Mouse (Mus musculus) brain, embryonic 14.5 days (tissue): ENCODE data around the gene Atp5j2. TPM values are rescaled to one million over a fixed set of nuclear protein-coding genes. Genes with fewer than 3 reads are reported as not detected.

Experiments used
- DNase-seq: peaks from one replicate; pipeline ENCODE4 v3.0.0-alpha.2; 2011; ENCODE audit warnings: low read depth
- CTCF ChIP-seq: fragments of 200-500 bp; IDR thresholded peaks from 2 replicates; pipeline ENCODE4 v1.5.1; 2012; ENCODE audit warnings: inconsistent platforms, mild to moderate bottlenecking, moderate library complexity, borderline replicate concordance; ENCODE audit not compliant: insufficient read depth, insufficient read length; ENCODE audit errors: extremely low read depth
- POLR2A ChIP-seq: fragments of 200-500 bp; IDR thresholded peaks from 2 replicates; pipeline ENCODE4 v1.6.1; 2012; ENCODE audit warnings: mild to moderate bottlenecking, inconsistent platforms, borderline replicate concordance; ENCODE audit not compliant: poor library complexity, insufficient read depth, insufficient read length, severe bottlenecking; ENCODE audit errors: extremely low read depth
- polyA plus RNA-seq: library from polyadenylated mRNA; depleted of rRNA; stranded (reverse); fragments of >200 nt; gene quantifications from 2 replicates; pipeline ENCODE4 v1.2.3, GENCODE M21; 2012

Atp5j2 gene
- polyA plus RNA-seq, 1 experiment, result 220 TPM

DNA sequence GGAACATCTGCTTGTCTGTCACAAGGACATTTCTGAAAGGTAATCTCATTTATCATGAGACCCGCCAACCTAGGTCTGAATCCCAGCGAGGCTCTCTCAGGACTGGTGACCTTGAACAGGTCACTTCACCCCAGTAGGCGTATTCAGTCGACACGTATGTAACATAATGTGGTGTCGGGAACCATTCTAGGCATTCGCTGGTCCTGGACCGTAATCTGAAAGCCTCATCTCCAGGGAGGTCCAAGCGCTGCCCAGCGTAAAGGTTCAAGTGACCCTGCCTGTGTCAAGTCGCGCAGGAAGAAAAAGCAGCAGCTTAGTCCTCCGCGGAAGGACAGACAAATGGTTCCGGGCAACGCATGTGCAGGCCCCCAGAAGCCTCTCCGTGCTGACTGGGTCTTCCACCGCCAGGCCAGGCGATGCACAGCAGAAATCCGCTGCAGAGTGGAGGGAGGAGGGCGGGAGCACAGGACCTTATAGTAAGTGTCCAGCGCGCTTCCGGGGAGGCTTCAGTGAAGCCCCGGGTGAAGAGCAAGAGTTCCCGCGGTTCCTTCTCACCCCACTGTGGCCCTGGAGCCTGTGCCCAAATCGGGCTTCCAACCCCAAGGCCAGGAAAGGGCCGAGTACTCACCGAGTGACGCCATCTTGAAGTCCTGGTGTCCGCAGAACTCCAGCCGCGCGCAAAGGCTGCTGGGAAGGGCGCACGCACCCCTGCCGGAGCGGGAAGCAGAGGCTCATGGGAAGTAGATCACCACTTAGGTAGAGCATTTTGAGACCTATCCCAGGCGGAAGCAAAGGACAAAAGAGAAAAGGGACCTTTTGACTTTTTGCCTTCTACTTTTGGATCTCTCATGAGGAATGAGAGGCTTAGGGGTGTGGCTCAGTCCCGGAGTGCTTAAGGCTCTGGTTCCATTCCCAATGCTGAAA lies 725 bp downstream of the Atp5j2 start:
- DNase-seq, result peak; percentile 98
- TF ChIP-seq CTCF (no peak), POLR2A (peak; percentile 15; the same call in 1 of the 2 replicates)

DNA sequence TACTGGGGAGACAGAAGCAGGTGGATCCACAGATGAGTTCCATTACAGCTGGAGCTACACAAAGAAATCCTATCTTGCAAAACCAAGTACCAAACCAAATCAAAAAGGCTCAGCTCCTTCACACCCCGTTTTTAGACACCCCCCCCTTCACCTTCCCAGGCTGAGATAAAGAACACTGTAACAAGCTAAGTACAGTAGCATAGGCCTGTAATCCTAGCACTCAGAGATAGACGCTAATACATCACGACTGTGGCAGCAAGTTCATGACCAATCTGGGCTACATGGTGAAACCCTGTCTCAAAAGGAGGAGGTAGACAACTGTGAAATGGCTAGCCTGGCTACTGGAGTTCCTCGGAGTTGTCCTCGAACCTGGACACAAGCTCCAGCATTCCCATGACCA lies 1.5 kb downstream of the Atp5j2 start:
- peak; percentile 2 for DNase-seq
- no peak for TF ChIP-seq POLR2A
- TF ChIP-seq CTCF, result no peak

DNA sequence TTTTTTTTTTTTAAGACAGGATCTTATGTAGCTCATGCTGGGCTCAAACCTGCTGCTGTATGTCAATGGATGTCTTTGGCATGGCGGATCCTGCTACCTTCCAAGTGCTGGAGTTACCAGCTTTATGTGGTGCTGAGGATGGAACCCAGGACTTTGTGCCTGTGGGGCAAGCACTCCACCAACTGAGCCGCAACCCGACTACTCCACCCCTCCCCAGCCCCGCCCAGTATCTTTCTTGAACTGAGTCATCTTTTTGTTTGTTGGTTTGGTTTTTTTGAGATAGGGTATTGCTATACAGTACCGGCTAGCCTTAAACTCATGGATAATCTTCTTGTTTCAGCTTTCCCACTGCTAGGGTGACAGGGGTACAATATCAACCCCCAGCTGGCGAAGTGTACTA lies 2.4 kb downstream of the Atp5j2 start:
- no peak for DNase-seq
- no peak for TF ChIP-seq POLR2A
- TF ChIP-seq CTCF, result no peak

DNA sequence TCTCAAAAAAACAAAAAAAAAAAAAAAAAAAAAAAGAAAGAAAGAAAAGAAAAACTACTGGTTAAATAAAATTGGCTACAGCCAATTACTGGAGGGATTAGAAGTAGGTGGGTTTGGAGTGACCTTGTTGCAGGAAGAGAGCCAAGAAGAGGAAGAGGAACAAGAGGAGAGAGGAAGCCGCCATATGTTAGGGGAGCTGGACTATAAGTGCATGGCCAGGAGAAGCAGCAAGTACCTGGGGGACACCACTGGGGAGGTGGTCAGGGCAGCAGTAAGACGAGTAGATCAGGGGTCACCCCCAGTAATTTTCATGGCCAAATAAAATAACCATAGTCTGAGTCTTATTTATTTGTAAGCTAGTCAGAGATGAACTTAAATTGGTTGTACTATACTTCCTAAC lies 6.6 kb downstream of the Atp5j2 start:
- TF ChIP-seq CTCF, result no peak
- TF ChIP-seq POLR2A, result no peak
- DNase-seq, result no peak

DNA sequence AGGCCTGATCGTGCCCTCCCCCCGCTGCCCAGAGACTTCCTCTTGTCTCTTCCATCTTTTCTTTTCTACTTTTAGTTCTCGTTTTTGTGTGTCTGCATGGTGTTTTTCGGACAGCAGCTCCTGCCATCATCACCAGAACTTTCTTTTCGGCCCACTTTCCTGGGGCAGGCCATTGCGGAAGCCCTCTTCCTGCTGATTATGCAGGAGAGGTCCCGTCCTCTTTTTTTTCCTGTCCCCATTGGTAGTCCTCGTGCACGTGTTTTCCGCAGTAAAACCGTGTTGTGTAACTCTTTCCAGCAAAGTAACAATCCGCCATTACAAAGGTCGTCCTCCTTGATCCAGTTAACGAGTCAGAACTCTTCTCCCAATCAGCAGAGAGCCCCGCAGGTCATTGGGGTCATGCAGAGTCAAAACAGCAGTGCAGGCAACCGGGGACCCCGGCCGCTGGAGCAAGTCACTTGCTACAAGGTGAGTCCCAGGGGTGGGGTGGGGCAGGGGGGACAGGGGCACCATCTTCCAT lies 13.3 kb downstream of the Atp5j2 start:
- TF ChIP-seq CTCF (no peak), POLR2A (no peak)
- DNase-seq, result no peak

DNA sequence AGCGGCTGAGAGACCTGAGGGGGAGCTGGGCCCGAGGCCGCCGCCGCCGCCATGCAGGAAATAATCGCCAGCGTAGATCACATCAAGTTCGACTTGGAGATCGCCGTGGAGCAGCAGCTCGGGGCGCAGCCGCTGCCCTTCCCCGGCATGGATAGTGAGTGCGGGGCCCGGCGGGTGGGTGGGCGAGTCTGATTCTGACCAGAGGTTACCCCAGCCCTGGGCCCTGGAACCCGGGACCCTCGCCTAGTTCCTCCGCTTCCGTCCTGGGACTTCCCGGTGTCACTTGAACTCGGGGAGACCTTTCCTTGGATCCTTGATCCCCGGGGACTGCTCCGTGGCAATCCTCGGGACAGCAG lies 24.6 kb downstream of the Atp5j2 start:
- TF ChIP-seq CTCF, result no peak
- no peak; the same call in 1 of the 2 replicates for TF ChIP-seq POLR2A
- DNase-seq, result no peak

DNA sequence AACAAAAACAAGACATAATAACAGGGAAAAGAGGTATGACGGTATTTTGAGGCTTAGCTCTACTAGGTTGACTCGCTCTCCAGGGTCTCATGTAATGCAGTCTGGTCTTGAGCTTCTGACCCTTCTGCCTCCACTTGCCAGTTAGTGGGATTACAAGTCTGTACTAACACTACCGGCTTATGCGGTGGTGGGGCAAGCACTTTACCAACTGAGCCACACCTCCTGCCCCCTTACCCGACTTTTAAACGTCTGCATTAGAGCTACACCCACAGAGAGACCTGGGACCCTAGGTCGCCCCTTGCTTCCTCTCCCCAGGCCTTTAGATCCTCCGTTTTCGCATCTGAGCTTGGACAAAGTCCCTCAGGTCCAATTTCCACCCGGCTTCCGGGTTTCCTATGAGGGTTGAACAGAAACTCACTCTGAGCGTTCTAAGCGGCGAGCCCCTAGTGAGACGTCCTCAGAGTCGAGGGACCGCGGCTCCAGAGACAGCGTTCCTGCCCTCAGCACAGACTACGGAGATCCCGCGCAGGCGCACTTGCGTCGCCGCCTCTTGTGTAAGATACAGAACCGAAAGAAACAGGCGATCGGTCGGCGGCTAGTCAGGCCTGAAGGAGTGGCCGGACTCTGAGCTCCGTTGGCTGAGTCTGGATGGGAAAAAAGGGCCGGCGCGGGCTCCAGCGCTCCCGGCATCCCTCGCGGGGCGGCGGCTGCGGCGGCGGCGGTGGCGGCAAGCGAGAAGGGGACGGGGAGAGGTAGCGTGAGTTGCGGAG lies 25.1 kb downstream of the Atp5j2 start, which contains the start of the genes Ptcd1 and Cpsf4:
Gene Ptcd1, minus strand, starts transcription at position 573 of the 770 bp plus-strand sequence.
Gene Cpsf4, plus strand, starts transcription at position 678 of the 770 bp plus-strand sequence.
- DNase-seq, result peak; percentile 100
- TF ChIP-seq CTCF (no peak), POLR2A (peak; percentile 70)

DNA sequence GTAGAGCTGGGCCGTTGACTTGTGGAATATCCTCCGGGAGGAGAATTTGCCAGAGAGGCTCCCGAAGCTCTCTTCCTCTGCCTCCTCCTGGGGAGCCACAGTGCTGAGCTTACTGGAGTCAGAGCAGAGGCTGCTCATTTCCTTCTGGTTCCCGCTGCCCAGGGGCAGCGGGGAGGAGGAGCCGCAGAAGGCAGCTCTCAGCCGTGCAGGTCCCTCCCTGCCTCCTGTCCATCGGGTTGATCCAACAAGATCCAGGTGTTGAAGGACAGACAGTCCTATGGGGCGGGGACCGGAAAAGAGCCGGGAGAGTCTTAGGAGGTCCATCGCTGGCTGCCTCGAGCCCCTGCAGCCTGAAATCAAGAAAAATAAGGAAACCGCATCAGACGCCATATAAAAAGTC lies 26.7 kb downstream of the Atp5j2 start:
- DNase-seq, result no peak
- TF ChIP-seq CTCF (no peak), POLR2A (no peak)

DNA sequence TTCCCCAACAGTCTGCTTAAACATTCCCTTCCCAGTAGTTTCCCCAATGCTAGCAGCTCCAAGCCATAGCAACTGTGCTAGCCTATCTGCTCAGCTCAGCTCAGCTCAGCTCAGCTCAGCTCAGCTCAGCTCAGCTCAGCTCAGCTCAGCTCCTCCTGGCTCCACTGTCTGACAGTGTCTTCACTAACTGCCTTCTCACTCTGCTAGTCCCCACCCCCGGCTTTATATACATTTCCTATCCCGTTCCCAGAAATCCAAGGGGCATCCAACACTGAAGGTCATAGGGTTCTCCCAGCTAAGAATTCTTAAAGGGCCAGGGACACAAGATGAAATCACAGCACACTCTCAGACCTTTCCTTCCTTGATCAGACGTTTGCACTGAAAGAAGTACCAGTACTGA lies 27.2 kb downstream of the Atp5j2 start:
- DNase-seq, result no peak
- TF ChIP-seq POLR2A (no peak), CTCF (no peak)

DNA sequence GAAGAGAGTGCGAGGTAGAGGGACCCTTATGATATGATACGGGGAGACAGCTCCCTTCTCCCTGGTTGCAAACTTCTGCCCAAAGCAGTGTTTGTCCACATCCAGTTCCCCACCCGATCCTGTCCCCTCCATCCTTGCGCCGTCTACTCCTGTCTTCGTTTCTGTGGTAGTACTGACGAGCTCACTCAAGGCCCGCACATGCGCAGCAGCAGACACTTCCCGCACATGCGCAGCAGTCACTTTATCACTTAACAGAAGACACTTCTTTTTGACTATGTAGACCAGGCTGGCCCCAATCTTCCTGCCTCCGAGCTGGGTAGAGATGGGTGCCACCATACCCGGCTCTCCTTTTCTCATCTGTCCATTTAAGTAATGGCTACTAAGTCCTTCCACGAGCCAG lies 30.5 kb downstream of the Atp5j2 start:
- no peak for TF ChIP-seq CTCF
- no peak for DNase-seq

DNA sequence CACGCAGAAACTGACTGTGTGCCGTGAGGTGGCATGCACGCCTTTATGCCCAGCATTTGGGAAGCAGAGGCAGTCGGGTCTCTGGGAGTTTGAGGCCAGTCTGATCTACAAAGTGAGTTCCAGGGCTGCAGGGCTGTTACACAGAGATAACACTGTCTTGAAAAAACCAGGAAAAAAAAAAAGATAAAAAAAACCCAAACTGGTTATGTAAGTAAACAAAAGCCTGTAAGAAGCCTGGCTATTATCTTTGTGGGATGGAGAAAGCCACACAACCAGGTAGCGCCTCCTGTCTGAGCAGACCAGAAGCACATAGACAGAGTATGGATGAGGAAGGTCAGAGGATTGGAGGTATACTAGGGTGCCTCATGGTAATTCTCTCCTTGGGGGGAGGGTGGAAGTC lies 39.2 kb downstream of the Atp5j2 start:
- DNase-seq, result no peak
- no peak for TF ChIP-seq POLR2A
- no peak for TF ChIP-seq CTCF

DNA sequence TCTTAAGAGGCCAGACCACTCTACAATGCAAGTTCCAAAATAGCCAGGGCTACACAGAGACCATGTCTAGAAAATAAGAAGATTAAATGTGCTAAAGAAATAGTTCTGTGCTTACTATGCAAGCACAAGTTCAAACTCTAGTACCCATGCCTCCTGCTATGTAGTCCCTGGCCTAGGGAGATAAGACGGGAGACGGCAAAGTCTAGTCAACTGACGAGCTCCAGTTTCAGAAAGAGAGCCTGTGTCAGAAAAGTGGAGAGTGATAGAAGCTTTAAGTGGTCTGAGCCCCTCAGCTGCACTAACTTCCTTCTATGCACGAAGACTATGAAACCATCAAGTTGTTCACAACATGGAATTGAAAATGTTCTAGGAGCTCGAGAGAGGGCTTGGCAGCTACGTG lies 42.6 kb downstream of the Atp5j2 start:
- DNase-seq, result no peak
- TF ChIP-seq CTCF, result no peak
- TF ChIP-seq POLR2A, result no peak

DNA sequence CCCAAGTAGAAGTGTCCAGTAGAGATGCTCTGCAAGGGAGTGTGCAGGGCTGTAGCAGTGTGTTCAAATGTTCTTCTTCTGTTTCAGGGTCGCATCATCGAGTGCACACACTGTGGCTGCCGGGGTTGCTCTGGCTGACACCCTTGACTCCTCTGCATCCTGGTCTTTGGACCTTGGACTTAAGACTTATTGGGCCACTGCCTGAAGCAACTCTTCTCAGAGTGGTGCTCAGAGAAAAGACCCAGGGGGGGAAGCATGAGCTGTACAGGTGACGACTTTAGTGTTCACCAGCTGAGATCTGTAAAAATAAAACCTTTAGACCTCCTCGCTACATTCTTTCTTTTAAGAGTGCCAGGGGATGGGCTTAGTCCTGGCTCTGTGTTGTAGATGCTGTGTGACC lies 44.1 kb downstream of the Atp5j2 start:
- no peak for DNase-seq
- TF ChIP-seq POLR2A (no peak), CTCF (no peak)
